Comparison of ENCODE assay signal across 15 mouse cellular contexts in the genomic region with DNA sequence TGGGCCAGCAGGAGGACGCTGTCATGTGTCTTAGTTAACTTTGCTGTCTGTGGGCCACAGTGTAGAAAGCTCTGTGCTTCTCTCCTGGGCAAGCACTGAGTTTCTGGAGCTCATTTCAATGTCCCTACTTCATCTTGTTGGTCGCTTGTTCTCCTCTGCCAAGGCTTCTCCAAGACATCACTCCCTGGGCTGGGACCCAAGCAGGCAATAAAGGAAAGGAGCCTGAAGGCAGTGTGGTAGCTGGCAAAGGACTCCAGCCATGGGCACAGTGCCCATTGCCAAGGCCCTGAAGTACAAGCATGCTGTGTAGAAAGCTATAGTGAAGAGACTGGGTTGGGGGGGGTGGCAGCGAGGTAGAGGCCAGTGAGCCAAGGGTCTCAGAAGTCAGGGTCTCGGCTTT. TPM values are rescaled to one million over a fixed set of nuclear protein-coding genes. Genes with fewer than 3 reads are reported as not detected.
DNase-seq lines count a peak whose midpoint lies in the region; ATAC-seq lines count a peak whose summit lies in the region.
"Had no signal": no experiment of that assay in that cellular context is flagged by ENCODE, and none has a peak within 500 bp of the region (broad histone marks: within the 10 kb centered on the region; RNA-seq: fewer than 3 reads in every experiment).

No protein-coding gene starts in this region.

- H3K27me3 ChIP-seq in forebrain, embryonic 14.5 days (replicated peaks; ENCODE audit: control insufficient read depth, insufficient read depth, low read length): no peaks in the 10 kb centered on the region
- no peaks in the 10 kb centered on the region for H3K27me3 ChIP-seq in forebrain, embryonic 10.5 days (ENCODE audit: poor library complexity, severe bottlenecking)
- no peaks in the 10 kb centered on the region for H3K27me3 ChIP-seq in intestine, embryonic 16.5 days (replicated peaks; ENCODE audit: control insufficient read depth, insufficient read depth, low read length)

- ATAC-seq in forebrain, embryonic 14.5 days: no peak; the same call in 1 of the 2 replicates
- ATAC-seq in intestine, embryonic 16.5 days: no peak

- no peak overlapping the region for H3K27ac ChIP-seq in forebrain, embryonic 14.5 days (ENCODE audit: low read depth, low read length)
- H3K27ac ChIP-seq in forebrain, embryonic 10.5 days: no peak overlapping the region
- H3K27ac ChIP-seq in intestine, embryonic 16.5 days (ENCODE audit: low read length): no peak overlapping the region
- H3K27ac ChIP-seq: macrophage; stomach, postnatal 0 days had no signal

- H3K9me3 ChIP-seq in forebrain, embryonic 14.5 days (replicated peaks; ENCODE audit: control insufficient read depth, low read length): no peaks in the 10 kb centered on the region
- no peaks in the 10 kb centered on the region for H3K9me3 ChIP-seq in forebrain, embryonic 10.5 days
- H3K9me3 ChIP-seq in intestine, embryonic 16.5 days (ENCODE audit: control insufficient read depth, low read length): no peaks in the 10 kb centered on the region

- no peak overlapping the region for H3K9ac ChIP-seq in forebrain, embryonic 14.5 days (ENCODE audit: low read length)
- H3K9ac ChIP-seq in intestine, embryonic 16.5 days (ENCODE audit: low read depth, low read length): no peak overlapping the region

- WGBS in forebrain, embryonic 14.5 days: 85% methylated on average over 4 of the region's 4 CpGs
- 86% methylated on average over 4 of the region's 4 CpGs for WGBS in forebrain, embryonic 10.5 days
- WGBS in intestine, embryonic 16.5 days: 90% methylated on average over 4 of the region's 4 CpGs

- no peaks in the 10 kb centered on the region for H3K36me3 ChIP-seq in forebrain, embryonic 14.5 days (ENCODE audit: control insufficient read depth, insufficient read depth, low read length)
- no peaks in the 10 kb centered on the region for H3K36me3 ChIP-seq in forebrain, embryonic 10.5 days (replicated peaks)
- no peaks in the 10 kb centered on the region for H3K36me3 ChIP-seq in intestine, embryonic 16.5 days (ENCODE audit: control insufficient read depth, insufficient read depth, low read length)

- no peak overlapping the region for H3K4me2 ChIP-seq in forebrain, embryonic 14.5 days (ENCODE audit: low read length)
- H3K4me2 ChIP-seq in intestine, embryonic 16.5 days (ENCODE audit: low read depth, low read length): no peak overlapping the region

- peak; percentile 50 for DNase-seq in forebrain, embryonic 14.5 days (ENCODE audit: low spot score)
- DNase-seq in forebrain, embryonic 10.5 days (ENCODE audit: extremely low spot score, low spot score): no peak
- DNase-seq in Muller cell, postnatal 12 days (ENCODE audit: inconsistent ontology term): peak; percentile 21
- peak; percentile 24 for DNase-seq in cerebellum, adult 9-11 months
- DNase-seq in layer of hippocampus, postnatal 36 days: peak; percentile 29 to 37
- DNase-seq in spleen, postnatal 14 days (ENCODE audit: low spot score in 2 of 2): no peak
- DNase-seq in gastrocnemius, adult 18-20 months (ENCODE audit: low spot score): no peak

- no peak overlapping the region for H3K4me3 ChIP-seq in forebrain, embryonic 14.5 days (ENCODE audit: low read depth, low read length)
- H3K4me3 ChIP-seq in forebrain, embryonic 10.5 days: no peak overlapping the region
- H3K4me3 ChIP-seq in intestine, embryonic 16.5 days (ENCODE audit: low read length): no peak overlapping the region

- no peaks in the 10 kb centered on the region for H3K4me1 ChIP-seq in forebrain, embryonic 14.5 days (ENCODE audit: control insufficient read depth, insufficient read depth, low read length)
- H3K4me1 ChIP-seq in forebrain, embryonic 10.5 days: no peaks in the 10 kb centered on the region
- H3K4me1 ChIP-seq in intestine, embryonic 16.5 days (ENCODE audit: control insufficient read depth, insufficient read depth, low read length): no peaks in the 10 kb centered on the region

RNA-seq across cellular contexts. Expression of a gene that starts 15.5 kb away (rescaled TPM):
- polyA plus RNA-seq in forebrain, embryonic 14.5 days (2014; fragmentation: Nextera tagmentation; extraction: Ambion mirVana): not detected in 2 replicates
- polyA plus RNA-seq in forebrain, embryonic 10.5 days (2016; fragmentation: Nextera tagmentation; extraction: Ambion mirVana): not detected in 2 replicates
- not detected for total RNA-seq in layer of hippocampus, postnatal 36 days (2021)
- polyA plus RNA-seq in intestine, embryonic 16.5 days (2015; fragmentation: Nextera tagmentation; extraction: Ambion mirVana): not detected in 2 replicates
- total RNA-seq in gastrocnemius, adult 18-20 months (2021): not detected
- total RNA-seq: granulocyte monocyte progenitor cell, adult 5-6 weeks had no signal
- polyA plus RNA-seq: embryonic facial prominence, embryonic 11.5 days; intestine, embryonic 14.5 days; limb, embryonic 11.5 days; macrophage; neural tube, embryonic 14.5 days; stomach, postnatal 0 days had no signal

RNA-seq across cellular contexts. Expression of a gene that starts 38.8 kb away (rescaled TPM):
- polyA plus RNA-seq in forebrain, embryonic 14.5 days (2014; fragmentation: Nextera tagmentation; extraction: Ambion mirVana): 68.7 and 81.5 TPM in 2 replicates
- 52.1 and 60.1 TPM in 2 replicates for polyA plus RNA-seq in forebrain, embryonic 10.5 days (2016; fragmentation: Nextera tagmentation; extraction: Ambion mirVana)
- 10 to 100 TPM; 44.6 to 44.8 TPM for total RNA-seq in layer of hippocampus, postnatal 36 days (2021)
- polyA plus RNA-seq in intestine, embryonic 16.5 days (2015; fragmentation: Nextera tagmentation; extraction: Ambion mirVana): 39.4 and 46.2 TPM in 2 replicates
- total RNA-seq in gastrocnemius, adult 18-20 months (2021): 10 to 100 TPM; 53.3 to 79.9 TPM

Comparison
In these comparisons a context has a peak if more than half of its experiments do, and no peak if none do; other contexts are left out.
1. DNase-seq: peak in forebrain, embryonic 14.5 days (single experiment), Muller cell, postnatal 12 days (single experiment), cerebellum, adult 9-11 months (single experiment) and layer of hippocampus, postnatal 36 days (2 of 2); none in forebrain, embryonic 10.5 days (single experiment), spleen, postnatal 14 days (0 of 2) and gastrocnemius, adult 18-20 months (single experiment).